Mouse (Mus musculus) heart, postnatal 0 days (tissue): ENCODE results near the gene Cyfip2.

Source experiments
- CTCF ChIP-seq: IDR thresholded peaks from 2 replicates; pipeline ENCODE4 v1.5.1; 2016; ENCODE audit warnings: antibody characterized with exemption, control low read depth, low read depth
- EP300 ChIP-seq: IDR thresholded peaks from 2 replicates; pipeline ENCODE4 v1.6.1; 2016; ENCODE audit warnings: antibody characterized with exemption, low read depth

GRCm38 (mm10) chr11:46310647-46311063, 2.0 kb downstream of the Cyfip2 start:
- TF ChIP-seq CTCF (no peak), EP300 (no peak)
